Mouse (Mus musculus): ENCODE results near the gene Ccnb1ip1.
"Not testable (repeated sequence)": the region's sequence is repeated elsewhere in the genome, so short reads cannot be mapped to it uniquely, and the experiment has no call there.

DNA sequence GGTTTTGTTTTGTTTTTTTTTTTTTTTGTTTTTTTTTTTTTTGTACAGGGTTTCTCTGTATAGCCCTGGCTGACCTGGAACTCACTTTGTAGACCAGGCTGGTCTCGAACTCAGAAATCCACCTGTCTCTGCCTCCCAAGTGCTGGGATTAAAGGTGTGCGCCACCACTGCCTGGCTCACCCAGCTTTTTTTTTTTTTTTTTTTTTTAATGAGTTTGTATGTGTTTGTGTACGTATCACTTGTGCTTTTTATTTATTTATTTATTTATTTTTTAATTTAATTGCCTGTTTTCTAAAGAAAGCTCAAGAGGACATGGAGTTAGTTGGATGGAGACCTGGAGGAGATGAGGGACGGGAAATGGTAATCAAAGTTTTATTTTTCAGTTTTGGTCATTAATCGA is 1.1 kb downstream of the Ccnb1ip1 start:
- TF ChIP-seq CTCF, POLR2A (IDR thresholded peaks at IDR 0.05; ENCODE audit: insufficient read depth, low read depth, low read length): not testable (repeated sequence)
